Mouse (Mus musculus): Measurements from ENCODE around the gene Agbl5. TPM values are rescaled to one million over a fixed set of nuclear protein-coding genes. Genes with fewer than 3 reads are reported as not detected.

Agbl5 gene
- total RNA-seq, 2 experiments from 2014 or later = 8.9 to 12.5 TPM

- no peak for ATAC-seq (replicated peaks; ENCODE audit: poor library complexity, severe bottlenecking)
These were observed 1.8 kb upstream of the Agbl5 start for GRCm38 (mm10) chr5:30886731-30887130.

- peak; percentile 68 for ATAC-seq (replicated peaks; ENCODE audit: poor library complexity, severe bottlenecking)
These were observed 1.1 kb upstream of the Agbl5 start for GRCm38 (mm10) chr5:30887331-30887761.

GRCm38 (mm10) chr5:30887858-30888336 lies 597 bp upstream of the Agbl5 start:
- peak; percentile 65 for ATAC-seq (replicated peaks; ENCODE audit: poor library complexity, severe bottlenecking)

DNA sequence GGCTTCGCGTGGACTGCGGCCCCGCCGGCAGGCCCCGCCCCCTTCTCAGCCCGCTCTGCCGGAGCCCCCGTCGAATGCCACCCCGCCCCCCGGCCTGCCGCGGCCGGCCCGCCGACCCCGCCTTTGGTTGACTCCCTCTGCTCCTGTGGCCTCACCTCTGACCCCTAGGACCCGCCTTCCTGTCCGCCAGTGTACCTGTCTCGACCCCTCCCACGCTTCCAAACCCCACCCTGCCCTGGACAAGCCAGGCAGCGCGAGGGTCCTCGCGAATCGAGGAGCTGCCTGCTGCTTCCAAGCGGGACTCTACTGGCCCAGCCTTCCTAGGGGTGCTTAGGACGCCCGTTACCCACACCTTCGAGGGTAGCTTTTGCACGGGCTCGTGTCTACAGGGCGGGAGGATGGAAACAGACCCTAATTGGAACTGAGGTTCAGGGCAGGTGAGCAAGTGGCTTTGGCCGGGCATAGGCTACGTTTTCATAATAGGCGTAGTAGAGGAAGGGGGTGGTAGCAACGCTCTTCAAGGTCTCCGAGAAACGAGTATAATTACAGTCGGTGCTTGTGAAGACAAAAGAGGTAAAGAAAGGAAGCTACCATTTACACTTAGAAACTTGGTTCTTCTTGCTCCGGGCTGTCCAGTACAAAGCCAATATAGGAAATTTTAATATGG lies 727 bp downstream of the Agbl5 start:
- peak; percentile 4 for ATAC-seq (replicated peaks; ENCODE audit: poor library complexity, severe bottlenecking)

- ATAC-seq (replicated peaks; ENCODE audit: poor library complexity, severe bottlenecking) = no peak
These were observed 1.9 kb downstream of the Agbl5 start for GRCm38 (mm10) chr5:30890375-30890774.

GRCm38 (mm10) chr5:30901860-30902259 lies 13.4 kb downstream of the Agbl5 start:
- ATAC-seq (replicated peaks; ENCODE audit: poor library complexity, severe bottlenecking) = no peak

DNA sequence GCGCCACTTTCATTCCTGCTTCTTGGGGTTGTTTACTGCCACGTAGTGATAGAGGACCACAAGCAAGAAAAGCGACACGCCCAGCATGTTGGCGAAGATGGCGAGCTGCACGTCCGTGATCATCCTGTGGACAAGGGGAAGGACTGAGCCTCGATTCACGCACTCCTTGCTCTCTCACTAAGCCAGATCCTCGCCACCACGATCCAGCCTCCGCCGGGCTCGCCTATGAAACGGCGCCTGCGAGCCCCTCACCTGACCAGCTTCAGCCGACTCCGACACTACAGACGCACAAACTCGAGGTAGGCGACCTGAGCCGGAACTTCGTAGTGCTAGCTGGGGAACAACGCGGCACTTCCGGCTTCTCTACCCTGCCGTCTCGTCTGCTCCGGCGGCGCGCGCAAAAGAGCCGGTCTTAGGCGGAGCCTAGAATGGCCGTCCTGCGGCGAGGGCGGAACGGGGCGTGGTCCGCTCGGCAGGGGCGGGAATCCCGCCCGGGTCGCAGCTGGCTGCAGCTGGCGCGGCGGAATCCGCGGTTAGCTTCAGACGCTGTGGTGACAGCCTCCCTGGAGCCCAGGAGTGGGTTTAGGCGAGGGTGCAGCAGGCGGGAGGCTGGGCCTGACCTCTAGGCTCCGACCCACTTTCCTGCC lies 19.0 kb downstream of the Agbl5 start, which contains the start of gene Ost4:
TSS of gene Ost4 (minus strand) at position 376 of the 647 bp plus-strand sequence.
- ATAC-seq (replicated peaks; ENCODE audit: poor library complexity, severe bottlenecking) = peak; percentile 91

DNA sequence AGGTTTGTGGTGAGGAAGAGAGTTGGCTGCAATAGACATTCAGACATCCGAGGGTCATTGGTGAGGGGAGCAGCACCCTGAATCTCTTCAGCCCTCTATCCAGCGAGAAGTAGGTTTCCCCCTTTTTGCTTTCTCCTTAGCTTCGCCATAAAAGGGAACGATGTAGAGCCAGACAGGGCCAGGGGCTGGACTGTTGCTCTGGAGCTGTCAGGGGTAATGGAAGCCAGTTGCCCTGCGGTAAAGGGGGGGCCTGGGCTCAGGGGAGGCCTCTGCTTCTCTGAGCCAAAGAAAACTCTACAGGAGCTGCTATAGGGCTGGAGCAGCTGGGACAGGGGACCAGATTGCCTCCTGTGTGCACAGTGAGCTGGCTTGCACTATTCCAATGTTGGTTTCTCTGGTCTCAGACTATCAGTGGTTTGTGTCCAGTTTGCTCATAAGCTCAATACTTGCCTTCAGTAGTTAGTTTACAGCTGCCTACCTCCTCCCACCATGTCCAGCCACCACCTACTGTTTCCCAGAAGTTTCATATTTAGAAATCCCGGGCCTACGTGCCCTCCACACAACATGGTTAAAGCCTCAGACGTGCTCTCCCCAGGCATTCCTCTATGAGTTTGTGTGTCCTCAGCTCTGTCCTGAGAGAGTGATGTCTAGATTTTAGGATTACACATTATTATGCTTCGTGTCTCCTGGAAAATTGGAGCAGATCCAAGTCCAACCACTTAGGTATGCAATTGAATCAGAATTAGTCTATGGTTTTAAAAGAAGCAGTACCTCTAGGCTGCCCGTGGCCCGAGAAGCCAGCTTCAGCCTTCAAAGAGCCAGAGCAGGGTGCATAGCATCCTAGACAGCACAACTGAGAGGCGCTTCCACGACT lies 20.2 kb downstream of the Agbl5 start:
- no peak for ATAC-seq (replicated peaks; ENCODE audit: poor library complexity, severe bottlenecking)

- ATAC-seq (replicated peaks; ENCODE audit: poor library complexity, severe bottlenecking) = no peak
These were observed 20.8 kb downstream of the Agbl5 start for GRCm38 (mm10) chr5:30909300-30909659.

DNA sequence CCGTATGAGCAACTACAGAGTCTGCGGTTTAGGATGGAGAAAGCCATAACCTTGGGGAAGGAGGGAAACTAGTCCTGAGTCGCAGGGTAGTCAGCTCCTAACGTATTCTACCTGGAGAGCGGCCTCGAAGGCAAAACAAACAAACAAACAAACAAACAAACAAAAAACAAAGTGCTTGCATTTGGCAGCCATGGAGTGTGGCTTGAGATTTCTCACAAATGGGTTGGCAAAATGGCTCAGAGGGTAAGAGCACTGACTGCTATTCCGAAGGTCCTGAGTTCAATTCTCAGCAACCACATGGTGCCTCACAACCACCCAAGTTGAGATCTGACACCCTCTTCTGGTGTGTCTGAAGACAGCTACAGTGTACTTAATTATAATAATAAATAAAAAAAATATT lies 21.4 kb downstream of the Agbl5 start:
- ATAC-seq (replicated peaks; ENCODE audit: poor library complexity, severe bottlenecking) = no peak

DNA sequence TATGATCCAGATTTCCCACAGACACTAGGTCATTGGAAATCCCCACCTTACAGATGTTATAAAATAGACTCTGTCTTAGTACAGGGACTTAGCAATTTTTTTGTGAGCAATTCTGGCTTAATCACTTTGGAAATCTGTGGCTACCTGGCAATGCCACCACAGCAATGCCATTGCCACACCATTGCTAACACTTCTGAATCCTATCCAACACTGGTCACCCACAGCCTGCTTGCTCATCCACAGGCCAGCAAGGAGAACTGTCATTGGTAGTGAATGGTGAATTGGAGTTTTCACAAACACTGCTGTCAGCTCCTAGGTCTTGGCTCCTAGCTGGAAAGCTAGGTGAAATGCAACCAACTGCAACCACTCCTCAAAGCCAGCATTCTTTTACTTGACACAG lies 22.0 kb downstream of the Agbl5 start:
- no peak for ATAC-seq (replicated peaks; ENCODE audit: poor library complexity, severe bottlenecking)

DNA sequence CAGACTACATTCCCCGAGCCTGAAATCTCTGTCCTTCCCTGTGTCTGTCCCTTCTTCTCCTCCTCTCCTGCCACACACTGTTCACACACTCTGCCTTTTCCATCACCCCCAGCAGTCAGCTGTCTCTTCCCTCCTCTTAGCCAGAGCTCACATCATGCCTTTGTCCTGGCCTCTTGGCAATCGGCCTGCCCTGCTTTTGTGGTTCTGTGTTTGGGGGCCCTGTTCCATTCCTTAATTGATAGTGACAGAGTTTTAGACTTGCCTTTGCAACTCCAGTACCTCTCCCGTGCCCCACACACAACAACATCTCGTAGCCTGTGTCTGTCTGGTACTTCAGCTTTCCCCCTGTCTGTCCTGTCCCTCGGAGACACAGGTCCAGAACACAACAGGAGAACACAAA lies 23.7 kb downstream of the Agbl5 start:
- ATAC-seq (replicated peaks; ENCODE audit: poor library complexity, severe bottlenecking) = no peak

DNA sequence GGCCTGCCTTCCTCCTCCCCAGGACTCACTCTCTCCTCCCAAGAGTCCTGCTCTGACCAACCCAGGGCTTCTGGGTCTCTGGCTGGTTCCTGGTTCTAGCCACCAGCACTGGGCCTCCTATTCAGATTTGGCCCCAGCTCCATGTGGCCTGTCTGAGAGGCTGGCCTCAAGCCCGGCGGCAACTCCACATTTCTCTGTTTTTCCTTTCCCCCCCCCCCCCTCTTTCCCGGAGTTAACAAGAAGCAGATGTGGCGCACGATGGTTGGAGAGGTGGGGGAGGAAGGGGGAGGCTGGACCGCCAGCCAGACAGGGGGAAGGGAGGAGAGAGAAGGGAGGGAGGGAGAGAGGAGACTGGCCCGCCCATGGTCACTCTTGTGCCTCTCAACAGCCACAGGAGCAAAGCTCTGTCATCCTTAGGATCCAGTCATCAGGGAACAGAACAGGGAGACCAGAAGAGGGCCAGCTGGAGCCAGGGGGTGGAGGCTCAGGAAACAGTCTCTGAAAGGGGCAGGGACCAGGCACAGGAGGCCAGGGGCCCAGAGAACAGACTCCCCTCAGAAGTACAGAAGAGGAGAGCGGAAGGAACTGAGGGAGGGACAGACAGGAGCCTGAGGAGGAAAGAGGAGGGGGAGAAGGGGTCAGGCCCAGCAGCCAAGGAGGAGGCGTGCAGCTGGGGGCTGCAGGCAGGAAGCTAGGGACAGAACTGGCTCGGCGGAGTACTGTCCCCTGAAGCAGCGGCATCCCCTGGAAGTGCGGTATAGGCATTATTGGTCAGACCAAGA lies 24.8 kb downstream of the Agbl5 start, which contains the start of gene Emilin1:
TSS of gene Emilin1 (plus strand) at position 343 of the 782 bp plus-strand sequence.
- peak; percentile 56 for ATAC-seq (replicated peaks; ENCODE audit: poor library complexity, severe bottlenecking)

GRCm38 (mm10) chr5:30914101-30914635 lies 25.7 kb downstream of the Agbl5 start:
- no peak for ATAC-seq (replicated peaks; ENCODE audit: poor library complexity, severe bottlenecking)

GRCm38 (mm10) chr5:30914849-30915248 lies 26.4 kb downstream of the Agbl5 start:
- ATAC-seq (replicated peaks; ENCODE audit: poor library complexity, severe bottlenecking) = no peak

GRCm38 (mm10) chr5:30915456-30915855 lies 27.0 kb downstream of the Agbl5 start:
- no peak for ATAC-seq (replicated peaks; ENCODE audit: poor library complexity, severe bottlenecking)

DNA sequence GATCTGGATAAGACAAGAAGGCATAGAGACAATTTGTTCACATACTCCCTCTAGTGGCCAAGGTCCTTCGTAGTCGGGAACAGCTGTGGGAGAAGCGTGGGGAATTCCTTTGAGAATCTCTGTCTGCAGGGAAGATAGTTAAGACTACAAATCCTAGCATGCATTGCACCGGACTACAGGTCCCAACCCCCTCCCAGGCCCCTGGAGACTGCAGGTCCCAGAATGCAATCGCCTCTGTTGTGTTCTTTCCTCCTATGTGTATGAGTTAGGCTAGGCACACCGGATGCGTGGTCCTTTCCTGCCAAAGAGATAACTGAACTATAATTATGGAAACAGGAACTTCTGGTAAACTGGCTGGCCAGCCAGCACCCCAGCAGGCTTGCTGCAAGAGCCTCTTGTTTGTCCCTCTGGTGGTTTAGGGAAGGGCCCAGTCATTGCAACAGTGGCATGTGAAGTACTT lies 27.5 kb downstream of the Agbl5 start:
- peak; percentile 74 for ATAC-seq (replicated peaks; ENCODE audit: poor library complexity, severe bottlenecking)

GRCm38 (mm10) chr5:30916841-30917240 lies 28.3 kb downstream of the Agbl5 start:
- no peak for ATAC-seq (replicated peaks; ENCODE audit: poor library complexity, severe bottlenecking)

DNA sequence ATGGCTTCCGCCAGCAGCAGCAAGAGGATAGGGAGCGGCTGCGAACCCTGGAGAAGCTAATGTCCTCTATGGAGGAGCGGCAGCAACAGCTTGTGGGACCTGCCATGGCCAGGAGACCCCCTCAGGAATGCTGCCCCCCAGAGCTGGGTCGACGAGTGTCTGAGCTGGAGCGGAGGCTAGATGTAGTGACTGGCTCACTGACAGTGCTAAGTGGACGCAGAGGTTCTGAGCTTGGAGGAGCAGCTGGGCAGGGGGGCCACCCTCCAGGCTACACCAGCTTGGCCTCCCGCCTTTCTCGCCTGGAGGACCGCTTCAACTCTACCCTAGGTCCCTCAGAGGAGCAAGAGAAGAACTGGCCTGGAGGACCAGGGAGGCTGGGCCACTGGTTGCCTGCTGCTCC lies 28.9 kb downstream of the Agbl5 start:
- ATAC-seq (replicated peaks; ENCODE audit: poor library complexity, severe bottlenecking) = no peak
